Mouse (Mus musculus) adipose tissue, adult 10 weeks (tissue): ENCODE results near the gene Fcgrt. TPM values are rescaled to one million over a fixed set of nuclear protein-coding genes. Genes with fewer than 3 reads are reported as not detected.

Experiments used
- polyA plus RNA-seq: library from polyadenylated mRNA; stranded (reverse); fragments of 350-450 nt; fragmentation: Illumina TruSeq; extraction: RNeasy Lipid Tissue Mini Kit (QIAGEN cat#74804); gene quantifications from one replicate; pipeline ENCODE4 v1.2.3, GENCODE M21; 2014; ENCODE audit warnings: low read depth, low replicate concordance

Fcgrt gene
- 149 TPM for polyA plus RNA-seq

DNA sequence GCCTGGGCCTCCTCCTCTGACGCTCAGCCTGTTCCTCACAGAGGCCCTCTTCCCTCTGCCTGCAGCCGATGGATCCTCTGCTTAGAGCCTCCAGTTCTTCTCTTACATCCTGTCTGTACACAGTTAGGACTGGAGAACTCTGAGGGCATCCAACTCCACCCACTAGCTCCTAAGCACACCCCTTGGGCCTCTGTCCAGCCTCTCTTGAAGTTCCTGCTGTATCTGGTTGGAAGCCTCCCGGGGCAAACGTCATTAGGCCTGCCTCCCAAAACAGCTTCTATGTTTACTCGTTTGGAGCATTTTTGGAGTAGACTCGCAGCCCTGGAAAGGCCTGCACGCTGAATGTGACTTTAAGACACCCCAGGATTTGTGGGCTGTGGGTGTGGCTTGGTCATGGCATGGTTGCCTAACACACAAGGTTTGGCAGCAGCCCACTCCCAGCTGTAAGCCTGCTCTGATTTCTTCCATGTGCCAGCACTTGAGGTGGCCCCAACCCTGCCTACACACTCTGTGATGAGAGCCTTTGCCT is at the start of gene Fcgrt:
Gene Fcgrt (minus strand): TSS at position 200 of the 529 bp plus-strand sequence.

DNA sequence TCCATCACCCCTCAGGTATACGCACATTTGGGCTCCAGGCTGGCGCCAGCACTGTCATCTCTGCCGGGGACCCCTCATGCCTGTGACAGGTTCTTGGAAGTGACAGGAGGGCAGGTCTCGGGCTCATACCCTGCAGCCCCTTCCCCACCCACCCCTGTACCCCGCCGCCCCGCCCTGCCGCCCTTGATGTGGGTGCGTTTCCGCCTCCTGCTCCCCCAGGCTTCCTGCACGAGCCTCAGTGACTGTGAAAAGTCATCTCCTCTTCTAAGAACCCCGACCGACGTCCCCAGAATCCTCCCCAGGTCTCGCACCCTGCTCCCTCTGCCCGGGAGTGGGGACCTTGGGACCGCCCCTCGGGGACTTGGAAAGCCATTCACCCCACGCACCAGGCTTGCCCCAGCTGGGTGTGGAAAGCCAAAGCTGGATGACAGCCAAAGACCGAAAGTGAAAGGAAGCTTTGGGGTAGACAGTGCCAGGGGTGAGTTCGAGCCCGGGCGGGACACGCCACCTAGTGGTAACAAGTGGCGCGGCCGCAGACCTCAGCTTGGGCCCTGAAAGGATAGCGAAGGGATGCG is 32.4 kb upstream of the Fcgrt start, which contains the start of the genes Gm45713 and Flt3l:
Gene Gm45713 (minus strand): TSS at position 239 of the 575 bp plus-strand sequence.
Gene Flt3l (minus strand): TSS at position 440 of the 575 bp plus-strand sequence.

GRCm38 (mm10) chr7:45128624-45129246 is 25.1 kb upstream of the Fcgrt start, which contains the start of gene Rpl13a:
Gene Rpl13a (minus strand): TSS chr7:45128761.

GRCm38 (mm10) chr7:45124224-45125143 is 20.8 kb upstream of the Fcgrt start, which contains the start of gene Rps11:
Gene Rps11 (minus strand): TSS chr7:45124439.

DNA sequence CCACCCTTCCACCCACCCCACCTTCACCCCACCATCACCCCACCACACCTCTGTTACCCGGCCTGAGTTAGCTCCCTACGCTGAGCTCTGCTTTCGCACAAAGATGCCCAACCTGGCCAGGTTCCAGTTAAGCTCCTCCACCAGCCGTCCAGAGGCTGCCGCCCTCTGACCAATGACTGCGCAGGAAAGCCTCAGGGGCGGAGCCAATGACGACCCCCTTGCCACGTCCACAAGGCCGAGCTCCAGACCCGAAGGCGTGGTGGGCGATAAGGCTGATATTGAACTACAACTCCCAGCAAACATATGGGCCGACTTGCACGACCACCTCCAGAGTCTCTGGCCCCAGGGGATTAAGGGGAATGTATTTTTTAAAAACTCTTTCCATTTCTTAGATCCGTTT is 11.6 kb downstream of the Fcgrt start, which contains the start of gene Rcn3:
Gene Rcn3 (minus strand): TSS at position 174 of the 400 bp plus-strand sequence.

GRCm38 (mm10) chr7:45062239-45062835 is 41.3 kb downstream of the Fcgrt start, which contains the start of the genes Nosip and Prrg2:
Gene Nosip (plus strand): TSS chr7:45062429.
Gene Prrg2 (minus strand): TSS chr7:45062677.

DNA sequence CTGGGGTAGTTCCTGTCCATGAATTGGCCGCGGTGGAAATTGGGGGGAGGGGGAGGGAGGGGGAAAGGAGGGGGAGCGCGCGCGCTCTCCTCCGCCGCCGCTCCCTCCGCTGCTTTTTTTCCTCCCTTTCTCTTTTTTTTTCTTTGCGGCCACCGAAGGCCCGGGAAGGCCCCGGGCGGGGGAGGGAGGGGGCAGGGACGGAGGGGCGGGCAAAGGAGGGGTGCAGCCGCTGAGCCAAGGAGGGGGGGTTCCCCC is 50.9 kb downstream of the Fcgrt start, which contains the start of gene Prr12:
Gene Prr12 (minus strand): TSS at position 20 of the 255 bp plus-strand sequence.

Other genes with a start within 250 kb of the Fcgrt start
- 30.0 TPM for gene Pnkp, start 246.7 kb downstream of the Fcgrt start, polyA plus RNA-seq
- gene Ptov1, start 234.1 kb downstream of the Fcgrt start, polyA plus RNA-seq, result 146 TPM
- gene Med25, start 211.1 kb downstream of the Fcgrt start, polyA plus RNA-seq, result 66.0 TPM
- gene Fuz, start 207.8 kb downstream of the Fcgrt start, polyA plus RNA-seq, result 22.8 TPM
- 62.5 TPM for gene Ap2a1, start 174.4 kb downstream of the Fcgrt start, polyA plus RNA-seq
- gene Tsks, start 160.6 kb downstream of the Fcgrt start, polyA plus RNA-seq, result 12.6 TPM
- 8.7 TPM for gene Cpt1c, start 129.0 kb downstream of the Fcgrt start, polyA plus RNA-seq
- gene Prmt1, start 117.3 kb downstream of the Fcgrt start, polyA plus RNA-seq, result 132 TPM
- gene Irf3, start 106.2 kb downstream of the Fcgrt start, polyA plus RNA-seq, result 87.2 TPM
- 18.5 TPM for gene Bcl2l12, start 105.1 kb downstream of the Fcgrt start, polyA plus RNA-seq
- gene Scaf1, start 87.5 kb downstream of the Fcgrt start, polyA plus RNA-seq, result 57.7 TPM
- 131 TPM for gene Rras, start 85.9 kb downstream of the Fcgrt start, polyA plus RNA-seq
- 15.7 TPM for gene Prr12, start 51.0 kb downstream of the Fcgrt start, polyA plus RNA-seq
- gene Nosip, start 41.4 kb downstream of the Fcgrt start, polyA plus RNA-seq, result 43.3 TPM
- gene Prrg2, start 41.2 kb downstream of the Fcgrt start, polyA plus RNA-seq, result 40.3 TPM
- 67.3 TPM for gene Rcn3, start 11.6 kb downstream of the Fcgrt start, polyA plus RNA-seq
- gene Rps11, start 20.6 kb upstream of the Fcgrt start, polyA plus RNA-seq, result 1,035 TPM
- 2,139 TPM for gene Rpl13a, start 24.9 kb upstream of the Fcgrt start, polyA plus RNA-seq
- gene Gm45713, start 32.4 kb upstream of the Fcgrt start, polyA plus RNA-seq, result not detected
- gene Flt3l, start 32.6 kb upstream of the Fcgrt start, polyA plus RNA-seq, result 23.0 TPM
- gene Pih1d1, start 50.5 kb upstream of the Fcgrt start, polyA plus RNA-seq, result 44.6 TPM
- gene Aldh16a1, start 50.7 kb upstream of the Fcgrt start, polyA plus RNA-seq, result 22.5 TPM
- gene Slc17a7, start 60.1 kb upstream of the Fcgrt start, polyA plus RNA-seq, result 0.97 TPM
- not detected for gene Gfy, start 75.7 kb upstream of the Fcgrt start, polyA plus RNA-seq
- gene Pth2, start 77.1 kb upstream of the Fcgrt start, polyA plus RNA-seq, result not detected
- gene Ccdc155, start 101.0 kb upstream of the Fcgrt start, polyA plus RNA-seq, result 1.5 TPM
- gene Dkkl1, start 108.3 kb upstream of the Fcgrt start, polyA plus RNA-seq, result 37.0 TPM
- gene Tead2, start 111.9 kb upstream of the Fcgrt start, polyA plus RNA-seq, result 17.0 TPM
- gene Cd37, start 135.3 kb upstream of the Fcgrt start, polyA plus RNA-seq, result 13.6 TPM
- gene Slc6a16, start 137.2 kb upstream of the Fcgrt start, polyA plus RNA-seq, result 1.4 TPM
- 9.4 TPM for gene Slc6a21, start 173.7 kb upstream of the Fcgrt start, polyA plus RNA-seq
- gene Trpm4, start 229.9 kb upstream of the Fcgrt start, polyA plus RNA-seq, result 41.0 TPM
- 0.65 TPM for gene Hrc, start 231.4 kb upstream of the Fcgrt start, polyA plus RNA-seq